Mouse (Mus musculus) hindbrain, embryonic 12.5 days (tissue): Measurements from ENCODE around the gene Grik4. TPM values are rescaled to one million over a fixed set of nuclear protein-coding genes. Genes with fewer than 3 reads are reported as not detected.
A peak's percentile ranks its signal among the peaks of the same experiment; 100 is the strongest.

ENCODE experiments used
- ATAC-seq: fragments of 200-750 bp; cut with Nextera tagmentation; 2 replicates; pipeline ENCODE4 v1.8.0; 2017; ENCODE audit warnings: moderate TSS enrichment; ENCODE audit not compliant: low FRiP score
- H3K27ac ChIP-seq: fragments of 300-500 bp; sonication (generic); 2 replicates; pipeline ENCODE4 v1.5.1; 2016; ENCODE audit warnings: mild to moderate bottlenecking
- H3K27me3 ChIP-seq: fragments of 300-500 bp; sonication (generic); 2 replicates; pipeline ENCODE4 v1.6.1; 2016; ENCODE audit warnings: mild to moderate bottlenecking
- H3K36me3 ChIP-seq: fragments of 300-500 bp; sonication (generic); 2 replicates; pipeline ENCODE4 v1.6.1; 2016; ENCODE audit warnings: mild to moderate bottlenecking
- H3K4me1 ChIP-seq: fragments of 300-500 bp; sonication (generic); 2 replicates; pipeline ENCODE4 v1.6.1; 2016
- H3K4me2 ChIP-seq: fragments of 300-500 bp; sonication (generic); replicated peaks from 2 replicates; pipeline ENCODE4 v1.6.1; 2016; ENCODE audit warnings: mild to moderate bottlenecking
- H3K4me3 ChIP-seq: fragments of 300-500 bp; sonication (generic); 2 replicates; pipeline ENCODE4 v1.5.1; 2016; ENCODE audit warnings: mild to moderate bottlenecking
- H3K9ac ChIP-seq: fragments of 300-500 bp; sonication (generic); 2 replicates; pipeline ENCODE4 v1.6.1; 2016; ENCODE audit warnings: mild to moderate bottlenecking, moderate library complexity
- H3K9me3 ChIP-seq: fragments of 300-500 bp; sonication (generic); replicated peaks from 2 replicates; pipeline ENCODE4 v1.6.1; 2016; ENCODE audit warnings: mild to moderate bottlenecking
- WGBS: fragments of 180-500 bp; shearing (Covaris S2); methylation state at CpG from one replicate; pipeline ENCODE4 v1.1.7; 2016; 5-methylcytosine and 5-hydroxymethylcytosine counted together
- polyA plus RNA-seq: library from polyadenylated mRNA; unstranded; fragments of >200 nt; fragmentation: Nextera tagmentation; extraction: Ambion mirVana; gene quantifications from 2 replicates; pipeline ENCODE4 v1.2.1, GENCODE M21; 2016

Grik4 gene
- polyA plus RNA-seq, 1 experiment from 2014 or later = 5.6 TPM

GRCm38 (mm10) chr9:42808394-42808793, 135.9 kb downstream of the Grik4 start:
- H3K27ac ChIP-seq = no peak overlapping the region
- no peak overlapping the region for H3K4me2 ChIP-seq
- H3K4me1 ChIP-seq = no peaks in the 10 kb centered on the region
- no peak for ATAC-seq
- no peak overlapping the region for H3K9ac ChIP-seq
- no peaks in the 10 kb centered on the region for H3K36me3 ChIP-seq
- H3K9me3 ChIP-seq = no peaks in the 10 kb centered on the region
- 70% methylated on average over 9 of the region's 9 CpGs for WGBS
- 0 out of 2 replicates have a peak, but pooled peaks cover 4% of the 10 kb centered on the region for H3K27me3 ChIP-seq
- H3K4me3 ChIP-seq = no peak overlapping the region

GRCm38 (mm10) chr9:42803061-42803491, 141.2 kb downstream of the Grik4 start:
- Histone ChIP-seq H3K27ac (no peak overlapping the region), H3K4me2 (no peak overlapping the region), H3K9me3 (no peaks in the 10 kb centered on the region), H3K4me1 (0 out of 2 replicates have a peak, but pooled peaks cover 7% of the 10 kb centered on the region), H3K36me3 (no peaks in the 10 kb centered on the region), H3K4me3 (no peak overlapping the region), H3K27me3 (no peaks in the 10 kb centered on the region), H3K9ac (no peak overlapping the region)
- no peak for ATAC-seq
- 74% methylated on average over 3 of the region's 3 CpGs for WGBS

GRCm38 (mm10) chr9:42801929-42802328, 142.4 kb downstream of the Grik4 start:
- Histone ChIP-seq H3K27ac (no peak overlapping the region), H3K4me3 (no peak overlapping the region), H3K4me2 (no peak overlapping the region), H3K36me3 (no peaks in the 10 kb centered on the region), H3K9me3 (no peaks in the 10 kb centered on the region), H3K27me3 (no peaks in the 10 kb centered on the region), H3K4me1 (0 out of 2 replicates have a peak, but pooled peaks cover 7% of the 10 kb centered on the region), H3K9ac (no peak overlapping the region)
- ATAC-seq = no peak
- 69% methylated on average over 11 of the region's 11 CpGs for WGBS

GRCm38 (mm10) chr9:42800138-42800537, 144.2 kb downstream of the Grik4 start:
- 87% methylated on average over 7 of the region's 7 CpGs for WGBS
- no peak overlapping the region for H3K4me2 ChIP-seq

GRCm38 (mm10) chr9:42799694-42800093, 144.6 kb downstream of the Grik4 start:
- H3K36me3 ChIP-seq = no peaks in the 10 kb centered on the region
- no peak overlapping the region for H3K4me3 ChIP-seq
- 88% methylated on average over 5 of the region's 5 CpGs for WGBS
- 0 out of 2 replicates have a peak, but pooled peaks cover 7% of the 10 kb centered on the region for H3K4me1 ChIP-seq
- no peak for ATAC-seq
- H3K9me3 ChIP-seq = no peaks in the 10 kb centered on the region
- no peaks in the 10 kb centered on the region for H3K27me3 ChIP-seq
- H3K4me2 ChIP-seq = no peak overlapping the region
- no peak overlapping the region for H3K27ac ChIP-seq
- H3K9ac ChIP-seq = no peak overlapping the region

More at GRCm38 (mm10) chr9:42800138-42800537, 144.2 kb downstream of the Grik4 start:
- H3K9me3 ChIP-seq = no peaks in the 10 kb centered on the region
- H3K9ac ChIP-seq = no peak overlapping the region
- 0 out of 2 replicates have a peak, but pooled peaks cover 7% of the 10 kb centered on the region for H3K4me1 ChIP-seq
- H3K4me3 ChIP-seq = no peak overlapping the region
- no peaks in the 10 kb centered on the region for H3K27me3 ChIP-seq
- no peak overlapping the region for H3K27ac ChIP-seq
- ATAC-seq = no peak
- no peaks in the 10 kb centered on the region for H3K36me3 ChIP-seq

- ATAC-seq = no peak
- 64% methylated on average over 5 of the region's 5 CpGs for WGBS
- no peaks in the 10 kb centered on the region for H3K27me3 ChIP-seq
- H3K4me3 ChIP-seq = no peak overlapping the region
- H3K9me3 ChIP-seq = no peaks in the 10 kb centered on the region
- no peak overlapping the region for H3K27ac ChIP-seq
- no peaks in the 10 kb centered on the region for H3K36me3 ChIP-seq
- 0 out of 2 replicates have a peak, but pooled peaks cover 7% of the 10 kb centered on the region for H3K4me1 ChIP-seq
- H3K9ac ChIP-seq = no peak overlapping the region
- H3K4me2 ChIP-seq = no peak overlapping the region
Measured at GRCm38 (mm10) chr9:42799242-42799641, 145.1 kb downstream of the Grik4 start.

- no peak overlapping the region for H3K27ac ChIP-seq
- no peak for ATAC-seq
- H3K4me3 ChIP-seq = no peak overlapping the region
- H3K9me3 ChIP-seq = no peaks in the 10 kb centered on the region
- H3K9ac ChIP-seq = no peak overlapping the region
- WGBS = 86% methylated on average over 4 of the region's 4 CpGs
- no peak overlapping the region for H3K4me2 ChIP-seq
- H3K27me3 ChIP-seq = peaks cover 2% of the 10 kb centered on the region; the same call in 1 of the 2 replicates
- no peaks in the 10 kb centered on the region for H3K36me3 ChIP-seq
- H3K4me1 ChIP-seq = 0 out of 2 replicates have a peak, but pooled peaks cover 7% of the 10 kb centered on the region
Measured at GRCm38 (mm10) chr9:42798280-42798679, 146.0 kb downstream of the Grik4 start.

- Histone ChIP-seq H3K4me1 (peaks cover 11% of the 10 kb centered on the region), H3K36me3 (no peaks in the 10 kb centered on the region), H3K9ac (no peak overlapping the region), H3K27ac (no peak overlapping the region), H3K4me2 (no peak overlapping the region), H3K9me3 (no peaks in the 10 kb centered on the region), H3K4me3 (no peak overlapping the region), H3K27me3 (peaks cover 12% of the 10 kb centered on the region; the same call in 1 of the 2 replicates)
- no peak for ATAC-seq
- 81% methylated on average over 8 of the region's 8 CpGs for WGBS
Measured at GRCm38 (mm10) chr9:42797276-42797675, 147.0 kb downstream of the Grik4 start.

GRCm38 (mm10) chr9:42795881-42796280, 148.4 kb downstream of the Grik4 start:
- peak; percentile 46; the same call in 1 of the 2 replicates for ATAC-seq
- Histone ChIP-seq H3K4me3 (no peak overlapping the region), H3K9me3 (no peaks in the 10 kb centered on the region), H3K4me2 (no peak overlapping the region), H3K36me3 (no peaks in the 10 kb centered on the region), H3K9ac (no peak overlapping the region), H3K27me3 (peaks cover 12% of the 10 kb centered on the region; the same call in 1 of the 2 replicates), H3K27ac (no peak overlapping the region), H3K4me1 (peaks cover 16% of the 10 kb centered on the region)
- 64% methylated on average over 8 of the region's 8 CpGs for WGBS

GRCm38 (mm10) chr9:42794006-42794405, 150.3 kb downstream of the Grik4 start:
- Histone ChIP-seq H3K4me3 (no peak overlapping the region), H3K9ac (no peak overlapping the region), H3K9me3 (no peaks in the 10 kb centered on the region), H3K4me2 (no peak overlapping the region), H3K27ac (no peak overlapping the region), H3K27me3 (peaks cover 12% of the 10 kb centered on the region; the same call in 1 of the 2 replicates), H3K4me1 (peaks cover 19% of the 10 kb centered on the region), H3K36me3 (no peaks in the 10 kb centered on the region)
- 92% methylated on average over 4 of the region's 4 CpGs for WGBS
- no peak for ATAC-seq

- ATAC-seq = no peak
- peaks cover 12% of the 10 kb centered on the region; the same call in 1 of the 2 replicates for H3K27me3 ChIP-seq
- no peak overlapping the region for H3K4me3 ChIP-seq
- no peak overlapping the region for H3K9ac ChIP-seq
- H3K9me3 ChIP-seq = no peaks in the 10 kb centered on the region
- no peaks in the 10 kb centered on the region for H3K36me3 ChIP-seq
- H3K27ac ChIP-seq = no peak overlapping the region
- WGBS = 84% methylated on average over 8 of the region's 8 CpGs
- peaks cover 19% of the 10 kb centered on the region for H3K4me1 ChIP-seq
- no peak overlapping the region for H3K4me2 ChIP-seq
Measured at GRCm38 (mm10) chr9:42793581-42793980, 150.7 kb downstream of the Grik4 start.

- Histone ChIP-seq H3K4me3 (no peak overlapping the region), H3K4me1 (peaks cover 19% of the 10 kb centered on the region), H3K36me3 (no peaks in the 10 kb centered on the region), H3K9me3 (no peaks in the 10 kb centered on the region), H3K4me2 (no peak overlapping the region), H3K27me3 (peaks cover 12% of the 10 kb centered on the region; the same call in 1 of the 2 replicates), H3K9ac (no peak overlapping the region), H3K27ac (no peak overlapping the region)
- ATAC-seq = no peak
- WGBS = 39% methylated on average over 5 of the region's 5 CpGs
Measured at GRCm38 (mm10) chr9:42792381-42792780, 151.9 kb downstream of the Grik4 start.

GRCm38 (mm10) chr9:42791779-42792178, 152.5 kb downstream of the Grik4 start:
- ATAC-seq = no peak
- Histone ChIP-seq H3K4me3 (no peak overlapping the region), H3K9me3 (no peaks in the 10 kb centered on the region), H3K4me2 (no peak overlapping the region), H3K4me1 (peaks cover 19% of the 10 kb centered on the region), H3K36me3 (no peaks in the 10 kb centered on the region), H3K27me3 (peaks cover 12% of the 10 kb centered on the region; the same call in 1 of the 2 replicates), H3K9ac (no peak overlapping the region), H3K27ac (no peak overlapping the region)
- 63% methylated on average over 12 of the region's 12 CpGs for WGBS
